Comparison of ENCODE assay signal across 8 mouse cellular contexts in genomic region chr5:64802143-64802542, GRCm38 (mm10). TPM values are rescaled to one million over a fixed set of nuclear protein-coding genes. Genes with fewer than 3 reads are reported as not detected.
DNase-seq lines count a peak whose midpoint lies in the region; ATAC-seq lines count a peak whose summit lies in the region.

No protein-coding gene starts in this region.

- H3K9me3 ChIP-seq in lung, embryonic 15.5 days: no peaks in the 10 kb centered on the region
- H3K9me3 ChIP-seq in forebrain, embryonic 10.5 days: peaks cover 6% of the 10 kb centered on the region; the same call in 1 of the 2 replicates
- no peaks in the 10 kb centered on the region for H3K9me3 ChIP-seq in limb, embryonic 10.5 days (replicated peaks)
- H3K9me3 ChIP-seq in neural tube, embryonic 15.5 days (replicated peaks): no peaks in the 10 kb centered on the region

- no peaks in the 10 kb centered on the region for H3K36me3 ChIP-seq in lung, embryonic 15.5 days
- peaks cover 13% of the 10 kb centered on the region for H3K36me3 ChIP-seq in forebrain, embryonic 10.5 days (replicated peaks)
- no peaks in the 10 kb centered on the region for H3K36me3 ChIP-seq in limb, embryonic 10.5 days
- no peaks in the 10 kb centered on the region for H3K36me3 ChIP-seq in neural tube, embryonic 15.5 days

- DNase-seq in lung, postnatal 4 days: no peak
- no peak for DNase-seq in forebrain, embryonic 10.5 days (ENCODE audit: extremely low spot score, low spot score)
- no peak for DNase-seq in limb, embryonic 10.5 days (ENCODE audit: low spot score)
- no peak for DNase-seq in spleen, adult 12 weeks (ENCODE audit: low spot score)
- DNase-seq in kidney, postnatal 10 days: no peak
- no peak for DNase-seq in right cerebral cortex, postnatal 4 days

- H3K4me3 ChIP-seq in lung, embryonic 15.5 days: peak overlapping the region; percentile 94
- peak overlapping the region; percentile 93 for H3K4me3 ChIP-seq in forebrain, embryonic 10.5 days
- H3K4me3 ChIP-seq in limb, embryonic 10.5 days: peak overlapping the region; percentile 78
- peak overlapping the region; percentile 86 for H3K4me3 ChIP-seq in neural tube, embryonic 15.5 days (replicated peaks)

- H3K4me1 ChIP-seq in lung, embryonic 15.5 days: peaks cover 33% of the 10 kb centered on the region
- peaks cover 61% of the 10 kb centered on the region for H3K4me1 ChIP-seq in forebrain, embryonic 10.5 days
- H3K4me1 ChIP-seq in limb, embryonic 10.5 days: peaks cover 41% of the 10 kb centered on the region
- H3K4me1 ChIP-seq in neural tube, embryonic 15.5 days: peaks cover 27% of the 10 kb centered on the region

- peak overlapping the region; percentile 99 for H3K27ac ChIP-seq in lung, embryonic 15.5 days
- peak overlapping the region; percentile 99 for H3K27ac ChIP-seq in forebrain, embryonic 10.5 days
- H3K27ac ChIP-seq in limb, embryonic 10.5 days: peak overlapping the region; percentile 93
- H3K27ac ChIP-seq in neural tube, embryonic 15.5 days (replicated peaks): peak overlapping the region; percentile 89

- peak overlapping the region; percentile 99 for H3K9ac ChIP-seq in lung, embryonic 15.5 days
- H3K9ac ChIP-seq in neural tube, embryonic 15.5 days (replicated peaks): peak overlapping the region; percentile 76; the same call in 1 of the 2 replicates

- no peaks in the 10 kb centered on the region for H3K27me3 ChIP-seq in lung, embryonic 15.5 days
- H3K27me3 ChIP-seq in forebrain, embryonic 10.5 days (ENCODE audit: poor library complexity, severe bottlenecking): no peaks in the 10 kb centered on the region
- H3K27me3 ChIP-seq in limb, embryonic 10.5 days (ENCODE audit: low read depth, poor library complexity, severe bottlenecking): no peaks in the 10 kb centered on the region
- no peaks in the 10 kb centered on the region for H3K27me3 ChIP-seq in neural tube, embryonic 15.5 days (replicated peaks)

- ATAC-seq in lung, embryonic 15.5 days (ENCODE audit: borderline replicate concordance, extremely low read depth, low FRiP score, low TSS enrichment): no peak
- ATAC-seq in neural tube, embryonic 15.5 days (ENCODE audit: low FRiP score): no peak

- peak overlapping the region; percentile 84 for H3K4me2 ChIP-seq in lung, embryonic 15.5 days
- peak overlapping the region; percentile 80 for H3K4me2 ChIP-seq in neural tube, embryonic 15.5 days

- WGBS in lung, embryonic 15.5 days: 8% methylated on average over 8 of the region's 8 CpGs
- WGBS in forebrain, embryonic 10.5 days: 4% methylated on average over 8 of the region's 8 CpGs
- 1% methylated on average over 8 of the region's 8 CpGs for WGBS in limb, embryonic 10.5 days
- WGBS in neural tube, embryonic 15.5 days: 4% methylated on average over 8 of the region's 8 CpGs

RNA-seq across cellular contexts. Expression of gene Klf3, which starts 1.0 kb away (rescaled TPM):
- 67.2 and 68.7 TPM in 2 replicates for polyA plus RNA-seq in lung, embryonic 15.5 days (2015; fragmentation: Nextera tagmentation; extraction: Ambion mirVana)
- 43.0 and 50.0 TPM in 2 replicates for polyA plus RNA-seq in forebrain, embryonic 10.5 days (2016; fragmentation: Nextera tagmentation; extraction: Ambion mirVana)
- 40.8 and 42.7 TPM in 2 replicates for polyA plus RNA-seq in limb, embryonic 10.5 days (2016; fragmentation: Nextera tagmentation; extraction: Ambion mirVana)
- 16.6 and 32.0 TPM in 2 replicates for polyA plus RNA-seq in neural tube, embryonic 15.5 days (2015; fragmentation: Nextera tagmentation; extraction: Ambion mirVana)
